Mouse (Mus musculus) liver, embryonic 12.5 days (tissue): ENCODE measurements around the gene Pomt1. TPM values are rescaled to one million over a fixed set of nuclear protein-coding genes. Genes with fewer than 3 reads are reported as not detected.
A peak's percentile ranks its signal among the peaks of the same experiment; 100 is the strongest.

Experiments
- ATAC-seq: fragments of 200-750 bp; cut with Nextera tagmentation; 2 replicates; pipeline ENCODE4 v1.8.0; 2017; ENCODE audit warnings: moderate number of reproducible peaks, mild to moderate bottlenecking, moderate library complexity
- H3K27ac ChIP-seq: fragments of 300-500 bp; sonication (generic); 2 replicates; pipeline ENCODE4 v1.5.1; 2016; ENCODE audit warnings: mild to moderate bottlenecking
- H3K27me3 ChIP-seq: fragments of 300-500 bp; sonication (generic); replicated peaks from 2 replicates; pipeline ENCODE4 v1.6.1; 2016; ENCODE audit warnings: mild to moderate bottlenecking, moderate library complexity
- H3K36me3 ChIP-seq: fragments of 300-500 bp; sonication (generic); 2 replicates; pipeline ENCODE4 v1.6.1; 2016; ENCODE audit warnings: mild to moderate bottlenecking, moderate library complexity
- H3K4me1 ChIP-seq: fragments of 300-500 bp; sonication (generic); 2 replicates; pipeline ENCODE4 v1.6.1; 2016
- H3K4me2 ChIP-seq: fragments of 300-500 bp; sonication (generic); 2 replicates; pipeline ENCODE4 v1.6.1; 2016; ENCODE audit warnings: mild to moderate bottlenecking, moderate library complexity
- H3K4me3 ChIP-seq: fragments of 300-500 bp; sonication (generic); 2 replicates; pipeline ENCODE4 v1.5.1; 2016; ENCODE audit warnings: mild to moderate bottlenecking, moderate library complexity
- H3K9ac ChIP-seq: fragments of 300-500 bp; sonication (generic); 2 replicates; pipeline ENCODE4 v1.6.1; 2016; ENCODE audit warnings: mild to moderate bottlenecking, moderate library complexity
- H3K9me3 ChIP-seq: fragments of 300-500 bp; sonication (generic); replicated peaks from 2 replicates; pipeline ENCODE4 v1.6.1; 2016; ENCODE audit warnings: mild to moderate bottlenecking, moderate library complexity
- WGBS: fragments of 180-500 bp; shearing (Covaris S2); methylation state at CpG from one replicate; pipeline ENCODE4 v1.1.7; 2016; ENCODE audit not compliant: insufficient replicate concordance; 5-methylcytosine and 5-hydroxymethylcytosine counted together
- polyA plus RNA-seq: library from polyadenylated mRNA; unstranded; fragments of >200 nt; fragmentation: Nextera tagmentation; extraction: Ambion mirVana; gene quantifications from 2 replicates; pipeline ENCODE4 v1.2.1, GENCODE M21; 2016

The Pomt1 gene
- polyA plus RNA-seq, 1 experiment from 2014 or later: 20.0 TPM

DNA sequence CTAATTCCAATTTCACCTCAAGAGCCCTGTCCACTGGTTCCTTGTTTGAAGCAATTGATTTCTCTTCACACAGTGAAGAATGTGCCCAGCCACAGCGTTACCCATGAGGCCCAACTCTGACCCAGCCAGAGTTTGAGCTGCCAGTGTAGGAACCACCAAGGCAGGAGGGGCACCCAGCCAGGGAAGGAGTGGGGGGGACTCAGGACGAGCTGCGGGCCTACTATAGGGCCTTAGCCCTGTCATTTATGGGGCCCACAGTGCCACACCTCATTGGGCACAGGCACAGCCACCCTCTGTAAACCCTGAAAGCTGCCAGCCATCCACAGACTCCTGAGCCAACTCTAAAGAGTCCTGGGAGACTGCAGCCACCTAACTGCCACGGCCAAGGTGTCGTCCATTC, 18.2 kb downstream of the Pomt1 start:
- no peak overlapping the region for H3K4me2 ChIP-seq
- ATAC-seq: no peak
- H3K27ac ChIP-seq: no peak overlapping the region
- peaks cover 85% of the 10 kb centered on the region for H3K36me3 ChIP-seq
- peaks cover 13% of the 10 kb centered on the region for H3K4me1 ChIP-seq
- H3K27me3 ChIP-seq: no peaks in the 10 kb centered on the region
- no peak overlapping the region for H3K4me3 ChIP-seq
- no peaks in the 10 kb centered on the region for H3K9me3 ChIP-seq
- 75% methylated on average over 5 of the region's 5 CpGs for WGBS
- H3K9ac ChIP-seq: no peak overlapping the region

DNA sequence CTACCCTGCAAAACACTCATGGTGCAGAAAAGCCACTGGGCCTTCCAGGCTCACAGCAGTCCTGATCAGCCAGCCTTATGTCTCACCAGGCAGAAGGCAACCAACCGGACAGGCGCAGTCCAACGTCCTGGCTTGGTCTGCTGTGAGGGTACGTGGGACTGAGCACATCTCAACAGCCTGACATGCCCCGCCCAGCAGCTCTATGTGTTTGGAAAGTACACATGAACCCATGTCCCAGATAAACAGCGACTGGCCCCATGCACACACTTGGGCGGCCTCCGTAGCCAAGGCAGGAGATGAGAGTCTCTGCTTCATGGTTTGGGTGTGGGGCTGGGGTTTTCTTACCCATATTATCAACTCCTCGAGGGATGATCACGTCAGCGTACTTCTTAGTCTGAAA, 19.9 kb downstream of the Pomt1 start:
- no peak overlapping the region for H3K9ac ChIP-seq
- WGBS: 78% methylated on average over 11 of the region's 11 CpGs
- H3K27ac ChIP-seq: no peak overlapping the region
- H3K36me3 ChIP-seq: peaks cover 68% of the 10 kb centered on the region
- H3K4me3 ChIP-seq: no peak overlapping the region
- peaks cover 20% of the 10 kb centered on the region for H3K4me1 ChIP-seq
- no peak overlapping the region for H3K4me2 ChIP-seq
- H3K9me3 ChIP-seq: no peaks in the 10 kb centered on the region
- no peaks in the 10 kb centered on the region for H3K27me3 ChIP-seq
- no peak for ATAC-seq

- H3K27me3 ChIP-seq: no peaks in the 10 kb centered on the region
- H3K9me3 ChIP-seq: no peaks in the 10 kb centered on the region
- peak overlapping the region; percentile 92 for H3K4me2 ChIP-seq
- peak overlapping the region; percentile 91 for H3K4me3 ChIP-seq
- ATAC-seq: 0 out of 2 replicates have a peak, but pooled peaks have one; percentile 7
- peak overlapping the region; percentile 80 for H3K27ac ChIP-seq
- H3K9ac ChIP-seq: peak overlapping the region; percentile 93
- 52% methylated on average over 6 of the region's 6 CpGs for WGBS
- peaks cover 20% of the 10 kb centered on the region for H3K4me1 ChIP-seq
- H3K36me3 ChIP-seq: peaks cover 41% of the 10 kb centered on the region
Measured at GRCm38 (mm10) chr2:32258887-32259533, 22.6 kb downstream of the Pomt1 start.

DNA sequence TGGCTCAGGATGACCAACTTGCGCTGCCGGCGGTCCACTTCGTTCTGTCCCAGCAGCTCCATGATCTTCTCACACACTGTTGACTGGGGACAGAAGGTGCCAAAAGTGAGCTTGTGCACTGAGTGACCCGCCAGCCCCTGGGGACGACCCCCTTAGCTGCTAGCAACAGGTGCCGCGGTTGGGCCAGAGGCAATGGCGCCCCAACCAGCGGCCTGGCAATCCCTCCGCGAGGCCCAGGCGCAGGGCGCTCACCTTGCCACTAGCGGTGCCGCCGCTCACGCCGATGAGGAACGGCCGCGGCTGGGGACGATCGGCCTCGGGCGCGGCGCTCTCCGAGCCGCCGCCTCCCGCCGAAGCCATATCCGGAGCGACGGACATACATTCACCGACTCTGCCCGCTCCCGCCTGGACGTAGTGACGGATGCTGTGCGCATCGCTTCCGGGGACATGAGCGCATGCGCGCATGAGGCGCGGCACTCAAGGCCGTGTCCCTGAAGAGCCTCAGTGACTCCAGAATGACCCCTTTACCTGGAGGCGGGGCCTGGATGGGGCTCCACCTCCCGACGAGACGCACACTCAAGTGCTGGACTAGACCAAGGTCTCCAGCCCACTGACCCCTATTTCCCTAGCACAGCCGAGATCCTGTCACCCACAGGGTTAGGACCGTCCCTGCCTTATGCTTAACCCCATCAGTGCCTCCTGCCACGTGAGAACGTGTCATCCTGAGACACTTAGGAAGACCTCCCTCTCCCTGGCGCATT, 23.4 kb downstream of the Pomt1 start, which contains the start of gene Uck1:
Gene Uck1 (minus strand): TSS at position 503 of the 761 bp plus-strand sequence.
- no peaks in the 10 kb centered on the region for H3K27me3 ChIP-seq
- peak within 1 kb of the TSS; percentile 92 for H3K4me2 ChIP-seq
- peak; percentile 95 for ATAC-seq
- H3K9me3 ChIP-seq: no peaks in the 10 kb centered on the region
- peak within 1 kb of the TSS; percentile 80 for H3K27ac ChIP-seq
- H3K9ac ChIP-seq: peak within 1 kb of the TSS; percentile 93
- WGBS: 1% methylated on average over 59 of the region's 59 CpGs
- peaks cover 20% of the 10 kb centered on the region for H3K4me1 ChIP-seq
- H3K4me3 ChIP-seq: peak within 1 kb of the TSS; percentile 91
- peaks cover 32% of the 10 kb centered on the region for H3K36me3 ChIP-seq

DNA sequence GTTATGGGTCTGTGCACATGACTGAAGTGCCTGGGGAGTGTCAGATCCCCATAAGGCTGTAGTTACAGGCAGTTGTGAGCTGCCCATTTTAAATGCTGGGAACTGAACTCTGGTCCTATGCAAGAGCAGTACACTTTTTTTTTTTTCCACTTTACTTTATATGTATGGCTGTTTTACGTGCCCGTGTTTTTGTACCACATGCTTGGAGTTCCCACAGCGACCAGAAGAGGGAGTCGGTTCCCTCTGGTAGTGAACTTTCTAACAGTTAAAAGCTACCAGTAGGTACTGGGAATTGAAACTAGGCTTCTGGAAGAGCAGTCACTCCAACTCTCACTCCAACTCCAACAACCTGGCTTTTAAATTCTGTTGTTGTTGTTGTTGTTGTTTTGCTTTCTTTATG, 24.2 kb downstream of the Pomt1 start:
- ATAC-seq: no peak

DNA sequence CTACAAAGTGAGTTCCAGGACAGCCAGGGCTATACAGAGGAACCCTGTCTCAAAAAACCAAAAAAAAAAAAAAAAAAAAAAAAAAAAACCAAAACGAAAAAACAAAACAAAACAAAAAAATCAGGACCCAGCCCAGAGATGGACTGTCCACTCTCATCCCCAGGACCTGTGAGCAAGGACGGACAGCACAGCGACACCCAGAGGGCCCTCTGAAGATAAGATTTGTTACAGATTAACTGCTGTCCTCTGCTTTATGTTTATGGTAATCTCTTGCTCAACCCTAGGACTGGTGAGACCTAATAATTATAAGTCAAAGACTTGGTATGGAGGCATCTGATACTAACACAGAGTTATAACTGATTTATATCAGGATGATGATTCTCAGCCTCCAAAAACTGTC, 39.4 kb downstream of the Pomt1 start:
- no peaks in the 10 kb centered on the region for H3K4me1 ChIP-seq
- no peak overlapping the region for H3K4me2 ChIP-seq
- H3K9me3 ChIP-seq: no peaks in the 10 kb centered on the region
- no peak overlapping the region for H3K4me3 ChIP-seq
- H3K27me3 ChIP-seq: no peaks in the 10 kb centered on the region
- H3K36me3 ChIP-seq: peaks cover 41% of the 10 kb centered on the region
- ATAC-seq: no peak
- no peak overlapping the region for H3K9ac ChIP-seq
- no peak overlapping the region for H3K27ac ChIP-seq
- 57% methylated on average over 3 of the region's 3 CpGs for WGBS

More for the DNA sequence above, 24.2 kb downstream of the Pomt1 start:
- 21% methylated on average over 4 of the region's 4 CpGs for WGBS
- H3K27ac ChIP-seq: peak overlapping the region; percentile 80
- no peaks in the 10 kb centered on the region for H3K27me3 ChIP-seq
- H3K9me3 ChIP-seq: no peaks in the 10 kb centered on the region
- H3K4me1 ChIP-seq: peaks cover 20% of the 10 kb centered on the region
- H3K4me3 ChIP-seq: peak overlapping the region; percentile 91; the same call in 1 of the 2 replicates
- H3K9ac ChIP-seq: peak overlapping the region; percentile 93; the same call in 1 of the 2 replicates
- H3K4me2 ChIP-seq: peak overlapping the region; percentile 92
- peaks cover 28% of the 10 kb centered on the region for H3K36me3 ChIP-seq

DNA sequence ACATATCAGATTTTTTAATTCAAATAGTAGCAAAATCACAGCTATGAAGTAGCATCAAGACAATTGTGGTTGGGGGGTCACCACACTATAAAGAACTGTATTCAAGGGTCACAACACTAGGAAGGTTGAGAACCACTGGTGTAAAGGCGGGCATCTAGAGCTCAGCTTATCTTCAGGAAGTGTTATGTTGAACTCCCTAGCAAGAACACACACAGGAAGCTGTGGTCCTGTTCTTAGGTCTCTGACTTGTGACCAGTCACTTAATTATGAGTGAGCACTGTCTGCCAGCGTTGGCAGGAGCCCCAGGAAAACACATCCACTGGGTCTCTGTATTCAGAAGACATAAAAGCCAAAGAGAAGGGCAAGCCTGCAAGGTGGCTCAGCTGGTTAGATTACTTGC, 45.9 kb downstream of the Pomt1 start:
- Histone ChIP-seq H3K27me3 (no peaks in the 10 kb centered on the region), H3K4me3 (no peak overlapping the region), H3K36me3 (peaks cover 84% of the 10 kb centered on the region), H3K9ac (no peak overlapping the region), H3K4me2 (0 out of 2 replicates have a peak overlapping the region, but pooled peaks have one; percentile 1), H3K9me3 (no peaks in the 10 kb centered on the region), H3K4me1 (peaks cover 30% of the 10 kb centered on the region), H3K27ac (0 out of 2 replicates have a peak overlapping the region, but pooled peaks have one; percentile 22)
- WGBS: 34% methylated on average over 2 of the region's 2 CpGs
- no peak for ATAC-seq

- Histone ChIP-seq H3K4me3 (no peak overlapping the region), H3K36me3 (peaks cover 80% of the 10 kb centered on the region), H3K27me3 (no peaks in the 10 kb centered on the region), H3K9me3 (no peaks in the 10 kb centered on the region), H3K4me2 (0 out of 2 replicates have a peak overlapping the region, but pooled peaks have one; percentile 1), H3K4me1 (peaks cover 30% of the 10 kb centered on the region), H3K27ac (0 out of 2 replicates have a peak overlapping the region, but pooled peaks have one; percentile 22), H3K9ac (no peak overlapping the region)
- peak; percentile 27; the same call in 1 of the 2 replicates for ATAC-seq
- WGBS: 49% methylated on average over 1 of the region's 1 CpGs
Measured at GRCm38 (mm10) chr2:32282727-32283126, 46.3 kb downstream of the Pomt1 start.

GRCm38 (mm10) chr2:32283986-32284385, 47.6 kb downstream of the Pomt1 start:
- Histone ChIP-seq H3K4me2 (no peak overlapping the region), H3K9ac (no peak overlapping the region), H3K4me1 (peaks cover 34% of the 10 kb centered on the region), H3K27ac (no peak overlapping the region), H3K27me3 (no peaks in the 10 kb centered on the region), H3K9me3 (no peaks in the 10 kb centered on the region), H3K36me3 (peaks cover 68% of the 10 kb centered on the region), H3K4me3 (no peak overlapping the region)
- WGBS: 67% methylated on average over 3 of the region's 3 CpGs
- no peak for ATAC-seq

- Histone ChIP-seq H3K36me3 (peaks cover 39% of the 10 kb centered on the region), H3K9ac (peak within 1 kb of the TSS; percentile 93), H3K4me1 (peaks cover 48% of the 10 kb centered on the region), H3K4me3 (peak within 1 kb of the TSS; percentile 89), H3K4me2 (peak within 1 kb of the TSS; percentile 89), H3K9me3 (no peaks in the 10 kb centered on the region), H3K27ac (peak within 1 kb of the TSS; percentile 87), H3K27me3 (no peaks in the 10 kb centered on the region)
- peak; percentile 11 for ATAC-seq
- under 1% methylated on average over 23 of the region's 23 CpGs for WGBS
Measured at GRCm38 (mm10) chr2:32287334-32287840, 51.0 kb downstream of the Pomt1 start, which contains the start of gene Golga2. Golga2 (plus strand) TSS chr2:32287384.

DNA sequence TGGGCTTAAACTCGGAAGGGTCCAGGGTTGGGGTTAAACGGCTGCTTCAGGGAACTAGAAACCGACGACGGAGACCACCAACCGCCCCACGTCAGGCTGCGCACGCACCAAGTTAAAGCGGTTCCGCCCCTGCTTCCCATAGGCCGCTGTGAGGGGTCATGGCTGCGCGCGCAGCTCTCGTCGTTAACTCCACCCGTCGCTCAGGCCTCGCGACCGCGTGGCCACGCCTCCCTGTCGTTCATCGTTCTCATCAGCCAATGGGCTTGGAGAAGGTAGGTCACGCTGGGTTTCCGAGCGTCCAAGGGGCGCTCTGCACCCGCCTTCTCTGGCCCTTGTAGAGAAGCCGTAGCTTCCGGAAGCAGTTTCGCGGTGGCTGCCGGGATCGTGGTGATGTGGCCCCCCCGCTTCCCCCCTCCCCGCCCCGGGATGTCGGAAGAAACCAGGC, 51.6 kb downstream of the Pomt1 start, which contains the start of gene Swi5:
Gene Swi5 (minus strand): TSS at position 153 of the 445 bp plus-strand sequence.
- peak; percentile 98 for ATAC-seq
- peaks cover 39% of the 10 kb centered on the region for H3K36me3 ChIP-seq
- no peaks in the 10 kb centered on the region for H3K27me3 ChIP-seq
- H3K4me3 ChIP-seq: peak within 1 kb of the TSS; percentile 89
- peak within 1 kb of the TSS; percentile 87 for H3K27ac ChIP-seq
- peak within 1 kb of the TSS; percentile 89 for H3K4me2 ChIP-seq
- no peaks in the 10 kb centered on the region for H3K9me3 ChIP-seq
- H3K4me1 ChIP-seq: peaks cover 42% of the 10 kb centered on the region
- H3K9ac ChIP-seq: peak within 1 kb of the TSS; percentile 93
- WGBS: under 1% methylated on average over 39 of the region's 41 CpGs
